Mouse (Mus musculus): ENCODE data around the gene Sgsm1. TPM values are rescaled to one million over a fixed set of nuclear protein-coding genes. Genes with fewer than 3 reads are reported as not detected.

The Sgsm1 gene
- polyA plus RNA-seq, 1 experiment from 2014 or later: 3.7 TPM

DNA sequence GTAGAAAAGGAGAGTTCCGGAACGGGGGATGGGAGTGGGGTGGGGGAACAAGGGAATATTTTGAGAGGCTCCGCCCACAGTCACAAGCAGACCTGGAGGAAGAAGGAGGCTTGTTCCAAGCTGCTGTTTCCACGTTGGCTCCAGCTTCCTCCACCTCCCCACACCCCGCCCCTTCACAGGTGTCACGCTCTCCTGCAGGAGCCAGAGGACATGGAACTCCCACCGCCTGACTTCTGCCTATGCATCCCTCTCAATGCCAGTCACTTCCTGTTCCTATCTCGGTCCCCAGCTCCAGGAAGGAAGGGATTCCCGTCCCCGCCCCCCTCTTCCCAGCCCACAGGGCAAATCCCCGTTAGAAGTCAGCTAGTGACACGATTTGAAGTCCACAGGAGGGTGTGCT lies 12.5 kb downstream of the Sgsm1 start:
- H3K9me3 ChIP-seq (replicated peaks; ENCODE audit: low read length): no peaks in the 10 kb centered on the region
- H3K4me3 ChIP-seq (replicated peaks; ENCODE audit: low read depth, low read length): no peak overlapping the region
- H3K27ac ChIP-seq: no peak overlapping the region
- no peak overlapping the region for H3K9ac ChIP-seq (ENCODE audit: low read depth, low read length)
- no peaks in the 10 kb centered on the region for H3K4me1 ChIP-seq (replicated peaks; ENCODE audit: insufficient read depth, low read length)
- DNase-seq (ENCODE audit: low spot score) (no peak), ATAC-seq (replicated peaks; ENCODE audit: low FRiP score, low read depth) (no peak)
- H3K27me3 ChIP-seq (ENCODE audit: insufficient read depth, low read length): no peaks in the 10 kb centered on the region
- no peaks in the 10 kb centered on the region for H3K36me3 ChIP-seq (ENCODE audit: insufficient read depth, low read length)
- TF ChIP-seq CTCF (IDR thresholded peaks at IDR 0.05; ENCODE audit: low read depth): no peak
- H3K4me2 ChIP-seq (ENCODE audit: low read length): peak overlapping the region; percentile 11
- 15% methylated on average over 12 of the region's 12 CpGs for WGBS

DNA sequence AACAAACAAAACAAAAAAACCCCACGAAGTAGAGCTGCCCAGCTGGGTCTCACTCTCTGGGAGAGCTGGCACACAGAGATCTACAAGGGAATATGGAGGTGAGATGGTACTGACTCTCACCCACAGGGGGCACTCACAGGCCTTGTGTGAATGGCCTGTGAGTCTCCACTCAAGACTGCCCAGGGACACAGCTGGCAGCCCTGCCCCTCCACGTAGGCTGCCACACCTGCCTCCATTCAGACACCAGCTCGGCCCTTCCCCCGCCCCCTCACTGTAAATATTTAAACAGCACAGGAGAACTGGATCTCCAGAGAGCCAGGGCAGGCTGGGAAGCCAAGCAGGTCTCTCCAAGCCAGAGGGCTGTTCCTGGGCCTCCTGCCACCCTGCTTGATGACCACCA lies 14.8 kb downstream of the Sgsm1 start:
- peak; percentile 65 for TF ChIP-seq CTCF (IDR thresholded peaks at IDR 0.05; ENCODE audit: low read depth)
- no peak overlapping the region for H3K4me3 ChIP-seq (replicated peaks; ENCODE audit: low read depth, low read length)
- H3K9me3 ChIP-seq (replicated peaks; ENCODE audit: low read length): no peaks in the 10 kb centered on the region
- ATAC-seq (replicated peaks; ENCODE audit: low FRiP score, low read depth): peak; percentile 86
- no peaks in the 10 kb centered on the region for H3K36me3 ChIP-seq (ENCODE audit: insufficient read depth, low read length)
- no peak overlapping the region for H3K4me2 ChIP-seq (ENCODE audit: low read length)
- no peak overlapping the region for H3K9ac ChIP-seq (ENCODE audit: low read depth, low read length)
- no peaks in the 10 kb centered on the region for H3K27me3 ChIP-seq (ENCODE audit: insufficient read depth, low read length)
- 30% methylated on average over 4 of the region's 4 CpGs for WGBS
- no peak overlapping the region for H3K27ac ChIP-seq
- H3K4me1 ChIP-seq (replicated peaks; ENCODE audit: insufficient read depth, low read length): no peaks in the 10 kb centered on the region
- peak; percentile 48 for DNase-seq (ENCODE audit: low spot score)

DNA sequence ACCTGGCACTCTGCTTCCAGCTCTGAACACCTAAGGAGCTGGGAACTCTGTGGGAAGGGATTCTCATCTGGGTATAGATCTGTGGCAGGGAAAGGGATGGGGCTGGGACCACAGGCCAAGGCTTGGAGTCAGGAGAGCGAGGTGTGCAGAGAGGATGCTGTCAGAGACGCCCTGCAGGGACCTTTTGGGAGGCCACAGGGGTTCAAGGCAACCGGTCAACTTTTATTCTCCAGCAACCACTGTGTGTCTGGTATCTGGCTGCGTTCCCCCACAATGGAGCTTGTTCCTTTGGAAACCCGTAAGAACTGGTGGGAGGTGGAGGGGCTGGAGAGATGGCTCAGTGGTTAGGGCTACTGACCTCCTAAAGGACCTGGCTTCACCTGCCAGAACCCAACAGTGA lies 16.0 kb downstream of the Sgsm1 start:
- Histone ChIP-seq H3K4me3 (replicated peaks; ENCODE audit: low read depth, low read length) (no peak overlapping the region), H3K4me1 (replicated peaks; ENCODE audit: insufficient read depth, low read length) (no peaks in the 10 kb centered on the region), H3K4me2 (ENCODE audit: low read length) (no peak overlapping the region), H3K27ac (no peak overlapping the region), H3K36me3 (ENCODE audit: insufficient read depth, low read length) (no peaks in the 10 kb centered on the region), H3K27me3 (ENCODE audit: insufficient read depth, low read length) (no peaks in the 10 kb centered on the region), H3K9ac (ENCODE audit: low read depth, low read length) (no peak overlapping the region), H3K9me3 (replicated peaks; ENCODE audit: low read length) (no peaks in the 10 kb centered on the region)
- ATAC-seq (replicated peaks; ENCODE audit: low FRiP score, low read depth): no peak
- no peak for DNase-seq (ENCODE audit: low spot score)
- WGBS: 86% methylated on average over 5 of the region's 5 CpGs
- no peak for TF ChIP-seq CTCF (IDR thresholded peaks at IDR 0.05; ENCODE audit: low read depth)

DNA sequence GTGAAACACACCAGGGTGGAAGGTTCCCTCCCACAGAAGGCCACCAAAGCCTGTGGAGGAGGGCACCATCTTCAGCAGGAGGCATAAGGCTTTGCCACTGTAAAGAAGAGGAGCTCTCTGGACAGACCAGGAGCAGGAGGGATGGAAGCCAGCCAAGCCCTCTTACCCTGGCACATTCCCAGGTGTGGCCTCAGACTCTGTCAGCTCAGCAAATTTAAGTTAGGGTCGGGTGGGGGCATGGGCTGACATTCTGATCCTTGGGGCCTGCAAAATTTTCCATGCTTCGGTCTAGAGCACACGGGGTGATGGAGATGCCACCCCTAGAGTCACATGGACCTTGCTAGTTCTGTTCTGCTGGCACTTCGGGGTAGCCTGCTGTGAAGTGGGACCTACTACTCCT lies 17.1 kb downstream of the Sgsm1 start:
- 69% methylated on average over 4 of the region's 4 CpGs for WGBS

DNA sequence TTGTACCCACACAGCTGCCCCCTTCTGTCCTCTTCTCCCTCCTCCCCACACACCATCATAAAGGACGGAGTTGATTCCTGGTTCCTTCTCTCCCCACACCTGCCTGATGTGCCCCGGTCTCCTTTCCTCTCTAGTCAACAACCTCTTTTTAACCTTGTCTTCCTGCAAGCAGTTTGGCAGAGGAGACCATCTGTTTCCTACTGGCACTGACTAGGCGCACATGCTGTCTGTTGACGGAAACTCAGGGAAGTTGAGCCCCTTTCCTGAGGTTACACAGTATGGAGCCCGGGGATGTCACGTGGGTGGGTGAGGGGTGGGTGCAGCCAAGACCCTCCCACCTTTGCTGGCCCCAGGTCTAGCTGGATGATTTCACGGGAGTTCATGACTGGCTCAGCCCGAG lies 17.8 kb downstream of the Sgsm1 start:
- Histone ChIP-seq H3K9me3 (replicated peaks; ENCODE audit: low read length) (no peaks in the 10 kb centered on the region), H3K27me3 (ENCODE audit: insufficient read depth, low read length) (peaks cover 8% of the 10 kb centered on the region; the same call in 1 of the 2 replicates), H3K36me3 (ENCODE audit: insufficient read depth, low read length) (no peaks in the 10 kb centered on the region), H3K27ac (no peak overlapping the region), H3K4me1 (replicated peaks; ENCODE audit: insufficient read depth, low read length) (no peaks in the 10 kb centered on the region), H3K4me2 (ENCODE audit: low read length) (no peak overlapping the region), H3K9ac (ENCODE audit: low read depth, low read length) (no peak overlapping the region), H3K4me3 (replicated peaks; ENCODE audit: low read depth, low read length) (no peak overlapping the region)
- no peak for DNase-seq (ENCODE audit: low spot score)
- no peak for TF ChIP-seq CTCF (IDR thresholded peaks at IDR 0.05; ENCODE audit: low read depth)
- ATAC-seq (replicated peaks; ENCODE audit: low FRiP score, low read depth): no peak
- WGBS: 63% methylated on average over 8 of the region's 8 CpGs

More for the DNA sequence above, 17.1 kb downstream of the Sgsm1 start:
- no peak for TF ChIP-seq CTCF (IDR thresholded peaks at IDR 0.05; ENCODE audit: low read depth)
- Histone ChIP-seq H3K9ac (ENCODE audit: low read depth, low read length) (no peak overlapping the region), H3K27me3 (ENCODE audit: insufficient read depth, low read length) (peaks cover 3% of the 10 kb centered on the region; the same call in 1 of the 2 replicates), H3K9me3 (replicated peaks; ENCODE audit: low read length) (no peaks in the 10 kb centered on the region), H3K36me3 (ENCODE audit: insufficient read depth, low read length) (no peaks in the 10 kb centered on the region), H3K4me3 (replicated peaks; ENCODE audit: low read depth, low read length) (no peak overlapping the region), H3K4me2 (ENCODE audit: low read length) (no peak overlapping the region), H3K4me1 (replicated peaks; ENCODE audit: insufficient read depth, low read length) (no peaks in the 10 kb centered on the region), H3K27ac (no peak overlapping the region)
- no peak for DNase-seq (ENCODE audit: low spot score)
- ATAC-seq (replicated peaks; ENCODE audit: low FRiP score, low read depth): no peak

DNA sequence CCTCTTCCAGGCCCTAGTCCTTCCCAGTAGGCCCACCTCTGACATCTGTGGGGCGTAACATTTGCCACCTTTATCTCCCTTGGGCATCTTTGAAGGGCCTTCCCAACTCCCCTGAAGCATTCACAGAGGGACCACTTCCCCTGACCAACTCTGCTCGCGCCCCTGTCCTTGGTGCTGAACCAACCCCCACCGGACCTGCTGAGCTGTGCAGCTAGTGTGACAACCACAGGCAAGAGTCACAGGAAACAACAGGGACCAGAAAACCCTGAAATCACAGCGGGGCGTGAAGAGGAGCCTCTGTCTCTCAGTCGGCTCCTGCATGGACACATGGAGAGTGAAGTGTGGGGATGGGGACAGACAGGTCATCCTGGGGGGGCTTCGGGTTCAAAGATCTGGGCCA lies 18.4 kb downstream of the Sgsm1 start:
- no peaks in the 10 kb centered on the region for H3K9me3 ChIP-seq (replicated peaks; ENCODE audit: low read length)
- no peak overlapping the region for H3K4me3 ChIP-seq (replicated peaks; ENCODE audit: low read depth, low read length)
- H3K27ac ChIP-seq: no peak overlapping the region
- no peaks in the 10 kb centered on the region for H3K36me3 ChIP-seq (ENCODE audit: insufficient read depth, low read length)
- WGBS: 11% methylated on average over 8 of the region's 8 CpGs
- peaks cover 8% of the 10 kb centered on the region; the same call in 1 of the 2 replicates for H3K27me3 ChIP-seq (ENCODE audit: insufficient read depth, low read length)
- TF ChIP-seq CTCF (IDR thresholded peaks at IDR 0.05; ENCODE audit: low read depth): no peak
- H3K4me1 ChIP-seq (replicated peaks; ENCODE audit: insufficient read depth, low read length): peaks cover 2% of the 10 kb centered on the region; the same call in 1 of the 2 replicates
- no peak overlapping the region for H3K4me2 ChIP-seq (ENCODE audit: low read length)
- DNase-seq (ENCODE audit: low spot score) (peak; percentile 77), ATAC-seq (replicated peaks; ENCODE audit: low FRiP score, low read depth) (no peak)
- H3K9ac ChIP-seq (ENCODE audit: low read depth, low read length): no peak overlapping the region

DNA sequence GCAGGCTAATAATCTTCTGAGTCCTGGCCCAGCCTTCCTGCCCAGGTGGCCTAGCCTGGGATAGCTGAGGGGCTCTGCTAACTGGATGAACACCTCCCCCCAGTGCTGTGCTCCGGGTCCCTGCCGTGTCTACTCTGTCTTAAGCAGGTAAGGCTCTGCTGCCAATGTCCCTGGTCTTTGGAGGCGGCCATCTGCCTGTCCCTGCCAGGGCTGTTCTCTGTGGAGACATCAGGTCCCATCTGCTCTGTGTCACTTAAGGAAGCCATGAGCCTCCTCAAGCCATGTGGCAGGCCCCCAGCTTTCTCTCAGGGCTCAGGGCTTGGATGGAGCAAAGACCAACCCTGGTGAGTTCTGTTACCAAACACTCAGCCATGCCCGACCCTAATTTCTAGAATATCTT lies 19.5 kb downstream of the Sgsm1 start:
- Histone ChIP-seq H3K36me3 (ENCODE audit: insufficient read depth, low read length) (no peaks in the 10 kb centered on the region), H3K4me2 (ENCODE audit: low read length) (no peak overlapping the region)

More for the DNA sequence above, 19.5 kb downstream of the Sgsm1 start:
- Histone ChIP-seq H3K27ac (no peak overlapping the region), H3K9ac (ENCODE audit: low read depth, low read length) (no peak overlapping the region), H3K4me3 (replicated peaks; ENCODE audit: low read depth, low read length) (no peak overlapping the region), H3K9me3 (replicated peaks; ENCODE audit: low read length) (no peaks in the 10 kb centered on the region), H3K4me1 (replicated peaks; ENCODE audit: insufficient read depth, low read length) (peaks cover 4% of the 10 kb centered on the region; the same call in 1 of the 2 replicates), H3K27me3 (ENCODE audit: insufficient read depth, low read length) (peaks cover 8% of the 10 kb centered on the region; the same call in 1 of the 2 replicates)
- ATAC-seq (replicated peaks; ENCODE audit: low FRiP score, low read depth) (no peak), DNase-seq (ENCODE audit: low spot score) (no peak)
- WGBS: 83% methylated on average over 4 of the region's 4 CpGs
- TF ChIP-seq CTCF (IDR thresholded peaks at IDR 0.05; ENCODE audit: low read depth): no peak

Data from kidney, postnatal 0 days (tissue).